Mouse (Mus musculus) lung, embryonic 14.5 days (tissue): ENCODE data around the gene Mrpl12. TPM values are rescaled to one million over a fixed set of nuclear protein-coding genes. Genes with fewer than 3 reads are reported as not detected.

Experiments used
- ATAC-seq: fragments of 200-750 bp; cut with Nextera tagmentation; 2 replicates; pipeline ENCODE4 v1.8.0; 2017; ENCODE audit warnings: mild to moderate bottlenecking, moderate TSS enrichment, moderate library complexity; ENCODE audit not compliant: insufficient read depth
- DNase-seq: peaks from one replicate; pipeline ENCODE4 v3.0.0-alpha.2; 2015
- H3K27ac ChIP-seq: fragments of 300-500 bp; sonication (generic); 2 replicates; pipeline ENCODE4 v1.5.1; 2014; ENCODE audit warnings: low read depth, mild to moderate bottlenecking, moderate library complexity
- H3K27me3 ChIP-seq: fragments of 300-500 bp; sonication (generic); 2 replicates; pipeline ENCODE4 v1.6.1; 2014; ENCODE audit warnings: low read length, control low read depth; ENCODE audit not compliant: insufficient read depth
- H3K36me3 ChIP-seq: fragments of 300-500 bp; sonication (generic); 2 replicates; pipeline ENCODE4 v1.6.1; 2014; ENCODE audit warnings: control low read depth; ENCODE audit not compliant: insufficient read depth
- H3K4me1 ChIP-seq: fragments of 300-500 bp; sonication (generic); 2 replicates; pipeline ENCODE4 v1.6.1; 2014; ENCODE audit warnings: antibody characterized with exemption, control low read depth; ENCODE audit not compliant: insufficient read depth
- H3K4me2 ChIP-seq: fragments of 300-500 bp; sonication (generic); 2 replicates; pipeline ENCODE4 v1.6.1; 2014; ENCODE audit warnings: mild to moderate bottlenecking
- H3K4me3 ChIP-seq: fragments of 300-500 bp; sonication (generic); 2 replicates; pipeline ENCODE4 v1.5.1; 2014; ENCODE audit warnings: low read depth, low read length
- H3K9ac ChIP-seq: fragments of 300-500 bp; sonication (generic); 2 replicates; pipeline ENCODE4 v1.6.1; 2014
- H3K9me3 ChIP-seq: fragments of 300-500 bp; sonication (generic); 2 replicates; pipeline ENCODE4 v1.6.1; 2016; ENCODE audit warnings: low read depth, low read length, control low read depth
- CTCF ChIP-seq: IDR thresholded peaks from 2 replicates; pipeline ENCODE4 v1.5.1; 2016; ENCODE audit warnings: antibody characterized with exemption, low read depth
- WGBS: fragments of 180-500 bp; shearing (Covaris S2); extraction: QIAGEN DNeasy Blood & Tissue Kit; methylation state at CpG from one replicate; pipeline ENCODE4 v1.1.7; 2014; 5-methylcytosine and 5-hydroxymethylcytosine counted together
- polyA plus RNA-seq: library from polyadenylated mRNA; unstranded; fragments of >200 nt; fragmentation: Nextera tagmentation; extraction: Ambion mirVana; gene quantifications from 2 replicates; pipeline ENCODE4 v1.2.1, GENCODE M21; 2014

Mrpl12 gene
- polyA plus RNA-seq, 1 experiment from 2014 or later, result 162 TPM

GRCm38 (mm10) chr11:120499894-120500293 is 15.5 kb downstream of the Mrpl12 start:
- Histone ChIP-seq H3K27me3 (no peaks in the 10 kb centered on the region), H3K4me1 (no peaks in the 10 kb centered on the region), H3K4me3 (no peak overlapping the region), H3K27ac (no peak overlapping the region), H3K9ac (no peak overlapping the region; the same call in 1 of the 2 replicates), H3K4me2 (no peak overlapping the region), H3K36me3 (peaks cover 45% of the 10 kb centered on the region), H3K9me3 (no peaks in the 10 kb centered on the region)
- WGBS, result 73% methylated on average over 6 of the region's 6 CpGs
- no peak for DNase-seq
- 0 out of 2 replicates have a peak, but pooled peaks have one; percentile 32 for ATAC-seq
- TF ChIP-seq CTCF, result no peak

GRCm38 (mm10) chr11:120500357-120500756 is 15.9 kb downstream of the Mrpl12 start:
- TF ChIP-seq CTCF, result no peak
- H3K27ac ChIP-seq, result no peak overlapping the region
- no peaks in the 10 kb centered on the region for H3K9me3 ChIP-seq
- DNase-seq (peak; percentile 20), ATAC-seq (no peak; the same call in 1 of the 2 replicates)
- H3K9ac ChIP-seq, result no peak overlapping the region; the same call in 1 of the 2 replicates
- no peaks in the 10 kb centered on the region for H3K27me3 ChIP-seq
- H3K36me3 ChIP-seq, result peaks cover 40% of the 10 kb centered on the region
- H3K4me3 ChIP-seq, result no peak overlapping the region
- H3K4me1 ChIP-seq, result no peaks in the 10 kb centered on the region
- H3K4me2 ChIP-seq, result no peak overlapping the region
- 16% methylated on average over 3 of the region's 3 CpGs for WGBS

- no peak for TF ChIP-seq CTCF
- Histone ChIP-seq H3K4me1 (no peaks in the 10 kb centered on the region), H3K27me3 (no peaks in the 10 kb centered on the region), H3K4me2 (no peak overlapping the region), H3K27ac (no peak overlapping the region), H3K9ac (no peak overlapping the region), H3K4me3 (no peak overlapping the region), H3K9me3 (no peaks in the 10 kb centered on the region), H3K36me3 (peaks cover 33% of the 10 kb centered on the region)
- no peak for DNase-seq
- 49% methylated on average over 6 of the region's 6 CpGs for WGBS
- ATAC-seq, result no peak
Measured at GRCm38 (mm10) chr11:120501018-120501417, 16.6 kb downstream of the Mrpl12 start.

GRCm38 (mm10) chr11:120501701-120502100 is 17.3 kb downstream of the Mrpl12 start:
- Histone ChIP-seq H3K27me3 (no peaks in the 10 kb centered on the region), H3K27ac (no peak overlapping the region), H3K4me3 (no peak overlapping the region), H3K9me3 (no peaks in the 10 kb centered on the region), H3K4me1 (no peaks in the 10 kb centered on the region), H3K36me3 (peaks cover 27% of the 10 kb centered on the region), H3K9ac (no peak overlapping the region), H3K4me2 (no peak overlapping the region)
- TF ChIP-seq CTCF, result no peak
- ATAC-seq (no peak), DNase-seq (no peak)
- WGBS, result 83% methylated on average over 4 of the region's 4 CpGs

- ATAC-seq (no peak), DNase-seq (no peak)
- Histone ChIP-seq H3K4me2 (no peak overlapping the region), H3K4me1 (0 out of 2 replicates have a peak, but pooled peaks cover 4% of the 10 kb centered on the region), H3K36me3 (no peaks in the 10 kb centered on the region), H3K9ac (no peak overlapping the region), H3K4me3 (no peak overlapping the region), H3K9me3 (no peaks in the 10 kb centered on the region), H3K27me3 (no peaks in the 10 kb centered on the region), H3K27ac (no peak overlapping the region)
- TF ChIP-seq CTCF, result no peak
- WGBS, result 73% methylated on average over 3 of the region's 3 CpGs
Measured at GRCm38 (mm10) chr11:120505661-120506060, 21.2 kb downstream of the Mrpl12 start.

GRCm38 (mm10) chr11:120506899-120507298 is 22.5 kb downstream of the Mrpl12 start:
- H3K4me3 ChIP-seq, result no peak overlapping the region
- no peak overlapping the region for H3K9ac ChIP-seq
- ATAC-seq, result no peak
- H3K27me3 ChIP-seq, result no peaks in the 10 kb centered on the region
- peak overlapping the region; percentile 82 for H3K27ac ChIP-seq
- no peaks in the 10 kb centered on the region for H3K9me3 ChIP-seq
- H3K4me2 ChIP-seq, result no peak overlapping the region
- TF ChIP-seq CTCF, result peak; percentile 58
- H3K36me3 ChIP-seq, result no peaks in the 10 kb centered on the region
- WGBS, result 60% methylated on average over 4 of the region's 4 CpGs
- H3K4me1 ChIP-seq, result 0 out of 2 replicates have a peak, but pooled peaks cover 4% of the 10 kb centered on the region
- DNase-seq, result peak; percentile 45

- H3K4me2 ChIP-seq, result no peak overlapping the region
- H3K9me3 ChIP-seq, result no peaks in the 10 kb centered on the region
- 0 out of 2 replicates have a peak, but pooled peaks cover 4% of the 10 kb centered on the region for H3K4me1 ChIP-seq
- DNase-seq (peak; percentile 44), ATAC-seq (peak; percentile 72)
- peak overlapping the region; percentile 82 for H3K27ac ChIP-seq
- TF ChIP-seq CTCF, result no peak
- H3K27me3 ChIP-seq, result no peaks in the 10 kb centered on the region
- no peak overlapping the region for H3K9ac ChIP-seq
- H3K4me3 ChIP-seq, result no peak overlapping the region
- no peaks in the 10 kb centered on the region for H3K36me3 ChIP-seq
- 46% methylated on average over 13 of the region's 13 CpGs for WGBS
Measured at GRCm38 (mm10) chr11:120507611-120508289, 23.3 kb downstream of the Mrpl12 start.
